Mouse (Mus musculus) cerebral cortex, adult 2 months (tissue): Measurements from ENCODE around the gene Zbtb16.

Source experiments
- WGBS: fragments of 180-500 bp; shearing (Covaris S2); methylation state at CpG from one replicate; pipeline ENCODE4 v1.1.7; 2018; 5-methylcytosine and 5-hydroxymethylcytosine counted together

Gene Zbtb16

GRCm38 (mm10) chr9:48605697-48606096 is 230.3 kb downstream of the Zbtb16 start:
- WGBS = 91% methylated on average over 5 of the region's 5 CpGs

- 58% methylated on average over 8 of the region's 8 CpGs for WGBS
Observed at GRCm38 (mm10) chr9:48604939-48605598, 231.0 kb downstream of the Zbtb16 start, which contains the start of gene Nnmt. Gene Nnmt (minus strand): TSS chr9:48605153.
